Mouse (Mus musculus) thymus, adult 2 months (tissue): ENCODE data around the gene Mycbpap. TPM values are rescaled to one million over a fixed set of nuclear protein-coding genes. Genes with fewer than 3 reads are reported as not detected.

Experiments used
- DNase-seq: peaks from one replicate; pipeline ENCODE4 v3.0.0; 2021
- H3K27ac ChIP-seq: fragments of 200-500 bp; 2 replicates; pipeline ENCODE4 v1.5.1; 2012; ENCODE audit warnings: low read length, control low read depth; ENCODE audit not compliant: control insufficient read depth, insufficient read depth
- H3K27me3 ChIP-seq: fragments of 200-500 bp; 2 replicates; pipeline ENCODE4 v1.6.1; 2012; ENCODE audit warnings: mild to moderate bottlenecking, low read length, moderate library complexity, mixed read lengths; ENCODE audit not compliant: control insufficient read depth, insufficient read depth
- H3K36me3 ChIP-seq: fragments of 200-500 bp; 2 replicates; pipeline ENCODE4 v1.6.1; 2012; ENCODE audit warnings: mild to moderate bottlenecking, low read length, moderate library complexity; ENCODE audit not compliant: control insufficient read depth, insufficient read depth
- H3K4me1 ChIP-seq: fragments of 200-500 bp; replicated peaks from 2 replicates; pipeline ENCODE4 v1.6.1; 2012; ENCODE audit warnings: low read length; ENCODE audit not compliant: control insufficient read depth, insufficient read depth
- H3K4me3 ChIP-seq: fragments of 200-500 bp; 2 replicates; pipeline ENCODE4 v1.5.1; 2012; ENCODE audit warnings: mild to moderate bottlenecking, low read length, control low read depth, moderate library complexity; ENCODE audit not compliant: control insufficient read depth, insufficient read depth
- CTCF ChIP-seq: fragments of 200-500 bp; IDR thresholded peaks from 2 replicates; pipeline ENCODE4 v1.5.1; 2012; ENCODE audit warnings: mild to moderate bottlenecking, control low read depth, low read length, moderate library complexity, borderline replicate concordance; ENCODE audit not compliant: control insufficient read depth, poor library complexity, insufficient read depth; ENCODE audit errors: extremely low read depth
- POLR2A ChIP-seq: fragments of 200-500 bp; IDR thresholded peaks from 2 replicates; pipeline ENCODE4 v1.6.1; 2012; ENCODE audit warnings: mild to moderate bottlenecking, low read length, control low read depth, moderate library complexity; ENCODE audit not compliant: control insufficient read depth, poor library complexity, insufficient read depth; ENCODE audit errors: extremely low read depth
- WGBS: fragments of 180-500 bp; shearing (Covaris S2); methylation state at CpG from one replicate; pipeline ENCODE4 v1.1.7; 2018; 5-methylcytosine and 5-hydroxymethylcytosine counted together
- polyA plus RNA-seq: library from polyadenylated mRNA; depleted of rRNA; stranded (reverse); fragments of >200 nt; gene quantifications from 2 replicates; pipeline ENCODE4 v1.2.3, GENCODE M21; 2012

Gene Mycbpap
- polyA plus RNA-seq, 1 experiment = 0.19 TPM

DNA sequence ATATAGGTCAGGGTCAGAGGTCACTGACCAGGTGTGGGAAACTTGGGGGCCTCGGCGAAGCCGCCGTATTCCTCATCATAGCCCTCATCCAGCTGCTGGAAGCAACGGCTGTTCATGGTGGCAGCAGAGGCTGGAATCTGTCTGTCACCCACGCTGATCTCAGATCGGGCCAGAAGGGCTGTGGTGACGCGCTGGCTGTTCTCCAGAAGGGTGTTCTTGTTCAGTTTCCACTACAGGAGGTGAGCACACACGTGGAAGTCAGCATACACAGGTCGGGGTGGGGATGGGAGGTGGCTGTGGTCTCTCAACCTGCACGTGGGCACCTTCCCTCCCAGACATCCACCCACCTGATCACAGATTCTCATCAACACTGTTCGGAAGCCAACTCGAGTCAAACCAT is 37.6 kb downstream of the Mycbpap start:
- no peak for DNase-seq
- Histone ChIP-seq H3K27me3 (no peaks in the 10 kb centered on the region; the same call in 1 of the 2 replicates), H3K36me3 (no peaks in the 10 kb centered on the region), H3K4me1 (no peaks in the 10 kb centered on the region), H3K4me3 (no peak overlapping the region), H3K27ac (no peak overlapping the region)
- 72% methylated on average over 14 of the region's 14 CpGs for WGBS
- TF ChIP-seq POLR2A (no peak), CTCF (no peak)

DNA sequence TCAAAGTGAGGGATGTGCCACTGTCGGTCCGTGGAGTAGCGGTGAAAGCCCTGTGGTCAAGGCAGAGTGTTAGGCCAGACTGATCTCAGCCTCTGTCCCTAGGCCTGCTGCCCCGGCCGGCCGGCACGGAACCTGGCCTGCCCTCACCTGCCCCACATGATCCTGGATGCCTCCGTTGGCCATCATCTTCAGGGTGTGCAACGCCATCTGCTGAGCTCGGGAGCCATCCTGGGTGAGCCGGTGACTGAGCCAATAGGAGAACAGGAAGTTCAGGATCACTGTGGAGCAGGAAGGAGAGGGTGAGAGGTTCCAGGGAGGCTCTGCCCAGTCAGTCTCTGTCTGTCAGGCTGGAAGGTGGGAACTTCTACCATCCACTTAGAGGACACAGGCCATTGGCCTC is 38.1 kb downstream of the Mycbpap start:
- TF ChIP-seq CTCF = no peak
- TF ChIP-seq POLR2A = no peak
- no peak overlapping the region for H3K27ac ChIP-seq
- no peak for DNase-seq
- 94% methylated on average over 11 of the region's 11 CpGs for WGBS
- H3K27me3 ChIP-seq = no peaks in the 10 kb centered on the region; the same call in 1 of the 2 replicates
- no peaks in the 10 kb centered on the region for H3K4me1 ChIP-seq
- H3K4me3 ChIP-seq = no peak overlapping the region
- H3K36me3 ChIP-seq = no peaks in the 10 kb centered on the region

- no peak for DNase-seq
- 93% methylated on average over 11 of the region's 11 CpGs for WGBS
- H3K4me1 ChIP-seq = no peaks in the 10 kb centered on the region
- TF ChIP-seq POLR2A (no peak), CTCF (no peak)
- no peaks in the 10 kb centered on the region for H3K36me3 ChIP-seq
- H3K27ac ChIP-seq = no peak overlapping the region
- H3K4me3 ChIP-seq = no peak overlapping the region
- H3K27me3 ChIP-seq = no peaks in the 10 kb centered on the region; the same call in 1 of the 2 replicates
Measured at GRCm38 (mm10) chr11:94482738-94483137, 38.8 kb downstream of the Mycbpap start.

DNA sequence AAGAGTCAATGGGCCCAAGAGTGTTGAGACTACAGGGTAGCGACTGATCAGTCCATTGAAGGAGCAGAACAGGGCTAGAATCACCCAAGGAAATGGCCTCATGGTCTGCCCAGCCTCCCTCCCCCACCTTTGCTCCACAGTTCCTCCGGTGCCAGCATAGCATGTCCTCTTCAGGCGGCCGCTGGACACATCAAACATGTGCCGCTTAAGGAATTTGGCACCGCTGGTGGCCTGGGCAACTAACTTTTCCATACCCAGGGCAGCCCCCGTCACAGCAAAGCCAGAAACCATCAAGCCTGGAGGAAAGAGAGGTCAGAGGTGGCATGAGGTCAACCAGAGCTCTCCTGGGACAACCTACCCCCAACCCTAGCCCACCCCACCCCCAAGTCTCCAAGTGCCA is 39.6 kb downstream of the Mycbpap start:
- TF ChIP-seq CTCF (no peak), POLR2A (no peak)
- Histone ChIP-seq H3K27ac (no peak overlapping the region), H3K36me3 (no peaks in the 10 kb centered on the region), H3K4me1 (no peaks in the 10 kb centered on the region), H3K4me3 (no peak overlapping the region), H3K27me3 (no peaks in the 10 kb centered on the region; the same call in 1 of the 2 replicates)
- 98% methylated on average over 7 of the region's 7 CpGs for WGBS
- no peak for DNase-seq

DNA sequence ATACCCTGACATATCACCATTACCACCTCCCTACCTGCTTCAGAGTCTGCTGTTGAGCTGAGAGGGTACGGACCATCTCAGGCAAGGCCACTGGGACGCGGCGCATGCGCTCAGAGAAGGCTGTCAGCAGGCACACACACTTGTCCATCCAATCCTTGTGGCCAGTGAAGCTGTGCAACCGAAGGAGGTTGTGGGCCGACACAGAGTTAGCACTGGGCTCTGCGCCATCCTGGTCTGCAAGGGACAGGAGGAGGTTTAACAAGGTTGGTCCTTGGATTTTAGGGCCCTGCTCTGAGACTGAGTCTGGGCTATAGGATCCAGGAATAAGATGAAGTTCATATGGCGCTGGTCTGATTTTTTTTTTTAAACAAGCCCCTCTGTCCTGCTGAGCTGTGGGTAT is 41.2 kb downstream of the Mycbpap start:
- WGBS = 96% methylated on average over 9 of the region's 9 CpGs

GRCm38 (mm10) chr11:94477651-94478050 is 43.9 kb downstream of the Mycbpap start:
- TF ChIP-seq POLR2A (no peak), CTCF (no peak)
- Histone ChIP-seq H3K27me3 (peaks cover 18% of the 10 kb centered on the region), H3K36me3 (no peaks in the 10 kb centered on the region), H3K4me3 (no peak overlapping the region), H3K4me1 (peaks cover 14% of the 10 kb centered on the region), H3K27ac (no peak overlapping the region)
- 76% methylated on average over 6 of the region's 6 CpGs for WGBS
- DNase-seq = no peak

More for the DNA sequence above, 41.2 kb downstream of the Mycbpap start:
- TF ChIP-seq POLR2A = no peak
- no peak for TF ChIP-seq CTCF
- no peak overlapping the region for H3K27ac ChIP-seq
- H3K36me3 ChIP-seq = no peaks in the 10 kb centered on the region
- no peak for DNase-seq
- no peak overlapping the region for H3K4me3 ChIP-seq
- H3K4me1 ChIP-seq = no peaks in the 10 kb centered on the region
- H3K27me3 ChIP-seq = peaks cover 5% of the 10 kb centered on the region; the same call in 1 of the 2 replicates

DNA sequence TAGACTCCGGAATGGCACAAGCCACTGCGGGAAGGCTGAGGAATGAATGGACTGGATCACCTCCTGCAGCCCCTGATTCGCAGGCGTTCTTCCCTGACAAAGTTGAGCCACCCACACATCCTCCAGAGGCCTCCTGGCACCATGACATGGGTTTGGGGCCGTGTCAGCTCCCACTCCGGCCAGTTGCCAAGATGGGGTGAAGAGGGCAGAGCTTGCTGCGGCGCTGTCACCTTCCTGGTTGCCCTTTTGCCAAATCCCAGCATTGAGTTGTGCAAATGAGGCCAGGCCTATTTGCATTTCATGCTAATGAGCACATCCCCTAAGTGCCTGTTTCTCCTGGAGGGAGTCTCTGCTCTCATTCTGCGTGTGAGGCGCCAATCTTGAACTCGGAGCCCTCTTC is 45.8 kb downstream of the Mycbpap start:
- Histone ChIP-seq H3K4me3 (no peak overlapping the region), H3K36me3 (no peaks in the 10 kb centered on the region), H3K27ac (no peak overlapping the region), H3K27me3 (peaks cover 26% of the 10 kb centered on the region), H3K4me1 (peaks cover 17% of the 10 kb centered on the region)
- TF ChIP-seq CTCF = no peak
- no peak for TF ChIP-seq POLR2A
- no peak for DNase-seq
- 29% methylated on average over 11 of the region's 11 CpGs for WGBS
